In the genomic region with DNA sequence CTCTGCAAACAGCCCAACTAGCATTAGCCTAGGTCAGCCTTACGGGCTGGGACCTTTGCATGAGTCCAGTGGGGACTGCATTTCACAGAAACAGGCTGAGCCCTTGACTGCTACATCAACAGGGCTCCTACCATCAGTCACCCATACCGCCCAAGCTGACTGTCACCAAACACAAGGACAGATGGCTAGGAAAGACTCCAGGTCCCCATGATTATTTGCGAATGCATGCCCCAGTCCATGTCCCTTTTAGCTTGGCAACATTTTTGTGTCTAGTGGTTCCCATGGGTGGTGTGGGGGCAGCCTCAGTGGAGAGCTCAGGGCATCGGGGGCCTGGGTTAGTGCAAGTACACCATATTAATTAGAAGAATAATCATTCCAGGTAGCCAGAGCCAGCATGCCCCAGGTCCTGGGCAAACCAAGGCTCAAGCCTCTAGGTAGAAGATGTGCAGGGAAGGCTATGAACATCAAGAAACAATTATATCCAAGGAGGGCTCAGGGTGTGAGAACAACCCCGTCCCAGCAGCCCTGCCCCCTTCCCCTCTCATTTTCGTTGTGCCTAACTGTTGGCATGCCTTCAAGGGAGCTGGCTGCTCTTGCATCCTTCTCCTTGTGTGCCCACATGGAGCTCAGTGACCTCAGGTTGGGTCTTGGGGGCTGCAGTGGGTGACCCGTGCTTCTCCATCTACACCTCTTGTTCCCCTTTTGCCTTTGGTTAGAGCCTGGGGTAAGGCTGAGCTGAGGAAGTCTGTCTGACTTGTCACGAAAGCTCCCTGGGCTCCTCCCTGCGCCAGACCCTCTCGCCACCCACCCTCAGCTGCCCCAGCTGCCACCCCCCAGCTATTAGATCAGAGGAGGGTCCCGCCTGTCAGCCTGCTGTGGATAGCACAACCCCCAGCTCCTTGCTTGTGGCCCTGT, we compare ENCODE assay signal across 9 mouse cellular contexts. TPM values are rescaled to one million over a fixed set of nuclear protein-coding genes. Genes with fewer than 3 reads are reported as not detected.
DNase-seq lines count a peak whose midpoint lies in the region; ATAC-seq and TF ChIP-seq lines count a peak whose summit lies in the region.
"Had no signal": no experiment of that assay in that cellular context is flagged by ENCODE, and none has a peak within 500 bp of the region (broad histone marks: within the 10 kb centered on the region; RNA-seq: fewer than 3 reads in every experiment).

No protein-coding gene starts in this region.

- H3K4me2 ChIP-seq in heart, embryonic 16.5 days (ENCODE audit: low read depth, low read length): peak overlapping the region; percentile 99
- peak overlapping the region; percentile 83 for H3K4me2 ChIP-seq in forebrain, postnatal 0 days (ENCODE audit: low read depth)

- H3K27me3 ChIP-seq in heart, embryonic 16.5 days (ENCODE audit: control insufficient read depth, insufficient read depth, low read length): no peaks in the 10 kb centered on the region
- H3K27me3 ChIP-seq in forebrain, postnatal 0 days (ENCODE audit: insufficient read depth, low read length): no peaks in the 10 kb centered on the region
- no peaks in the 10 kb centered on the region for H3K27me3 ChIP-seq in midbrain, embryonic 10.5 days (ENCODE audit: low read depth, poor library complexity, severe bottlenecking)

- peak overlapping the region; percentile 93 for H3K9ac ChIP-seq in heart, embryonic 16.5 days (ENCODE audit: low read length)
- H3K9ac ChIP-seq in forebrain, postnatal 0 days: peak overlapping the region; percentile 97

- DNase-seq in heart, postnatal 25 days (ENCODE audit: low spot score): no peak
- DNase-seq in cerebellum, adult 8-10 months: peak; percentile 53
- no peak for DNase-seq in forebrain, postnatal 0 days
- DNase-seq in midbrain, embryonic 10.5 days (ENCODE audit: low spot score): no peak
- DNase-seq in urinary bladder, postnatal 25 days (ENCODE audit: low spot score): no peak
- no peak for DNase-seq in spleen, postnatal 14 days (ENCODE audit: low spot score in 2 of 2)
- no peak for DNase-seq in thymus, postnatal 14 days
- DNase-seq: lung, postnatal 36 days had no signal

- ATAC-seq in heart, embryonic 16.5 days (replicated peaks; ENCODE audit: extremely low read depth, insufficient read depth, low FRiP score): no peak
- ATAC-seq in forebrain, postnatal 0 days: no peak

- peaks cover 9% of the 10 kb centered on the region for H3K36me3 ChIP-seq in heart, embryonic 16.5 days (ENCODE audit: control insufficient read depth, insufficient read depth)
- H3K36me3 ChIP-seq in forebrain, postnatal 0 days (ENCODE audit: insufficient read depth): peaks cover 18% of the 10 kb centered on the region
- H3K36me3 ChIP-seq in midbrain, embryonic 10.5 days: peaks cover 27% of the 10 kb centered on the region

- H3K9me3 ChIP-seq in heart, embryonic 16.5 days (replicated peaks; ENCODE audit: control insufficient read depth, low read length): no peaks in the 10 kb centered on the region
- no peaks in the 10 kb centered on the region for H3K9me3 ChIP-seq in forebrain, postnatal 0 days (ENCODE audit: low read length)
- H3K9me3 ChIP-seq in midbrain, embryonic 10.5 days (replicated peaks): no peaks in the 10 kb centered on the region

- no peak for TF ChIP-seq CTCF in forebrain, postnatal 0 days (IDR thresholded peaks at IDR 0.05; ENCODE audit: low read depth)

- intact Hi-C loops in heart, postnatal 25 days (cut with DNase I): no loop called here

- H3K4me3 ChIP-seq in heart, embryonic 16.5 days (ENCODE audit: low read length): 0 out of 2 replicates have a peak overlapping the region, but pooled peaks have one; percentile 89
- peak overlapping the region; percentile 86 for H3K4me3 ChIP-seq in forebrain, postnatal 0 days (ENCODE audit: low read depth, low read length)
- H3K4me3 ChIP-seq in midbrain, embryonic 10.5 days: peak overlapping the region; percentile 93

- H3K27ac ChIP-seq in heart, embryonic 16.5 days (ENCODE audit: low read length): no peak overlapping the region
- no peak overlapping the region for H3K27ac ChIP-seq in forebrain, postnatal 0 days (ENCODE audit: low read depth, low read length)
- H3K27ac ChIP-seq in midbrain, embryonic 10.5 days (replicated peaks): peak overlapping the region; percentile 96

- peaks cover 19% of the 10 kb centered on the region for H3K4me1 ChIP-seq in heart, embryonic 16.5 days (ENCODE audit: control insufficient read depth, insufficient read depth, low read length)
- peaks cover 10% of the 10 kb centered on the region; the same call in 1 of the 2 replicates for H3K4me1 ChIP-seq in forebrain, postnatal 0 days (ENCODE audit: insufficient read depth)
- peaks cover 43% of the 10 kb centered on the region for H3K4me1 ChIP-seq in midbrain, embryonic 10.5 days

- 82% methylated on average over 11 of the region's 11 CpGs for WGBS in heart, embryonic 16.5 days
- 86% methylated on average over 11 of the region's 11 CpGs for WGBS in forebrain, postnatal 0 days
- 86% methylated on average over 11 of the region's 11 CpGs for WGBS in midbrain, embryonic 10.5 days

RNA-seq across cellular contexts. Expression of a gene that starts 1.4 kb away (rescaled TPM):
- 23.1 and 24.9 TPM in 2 replicates for polyA plus RNA-seq in heart, embryonic 16.5 days (2015; fragmentation: Nextera tagmentation; extraction: Ambion mirVana)
- total RNA-seq in heart, postnatal 25 days (2021): 10 to 100 TPM; 20.0 to 21.8 TPM
- 32.2 and 39.8 TPM in 2 replicates for total RNA-seq in forebrain, postnatal 0 days (2014; rRNA removed)
- polyA plus RNA-seq in forebrain, postnatal 0 days (2015; fragmentation: Nextera tagmentation; extraction: Ambion mirVana): 28.8 and 33.2 TPM in 2 replicates
- polyA plus RNA-seq in midbrain, embryonic 10.5 days (2016; fragmentation: Nextera tagmentation; extraction: Ambion mirVana): 35.1 and 39.2 TPM in 2 replicates

RNA-seq across cellular contexts. Expression of a gene that starts 7.4 kb away (rescaled TPM):
- polyA plus RNA-seq in heart, embryonic 16.5 days (2015; fragmentation: Nextera tagmentation; extraction: Ambion mirVana): 1.0 and 1.2 TPM in 2 replicates
- total RNA-seq in heart, postnatal 25 days (2021): 1 to 10 TPM; 1.8 to 1.9 TPM
- total RNA-seq in forebrain, postnatal 0 days (2014; rRNA removed): 4.0 and 4.1 TPM in 2 replicates
- 0.84 and 1.8 TPM in 2 replicates for polyA plus RNA-seq in forebrain, postnatal 0 days (2015; fragmentation: Nextera tagmentation; extraction: Ambion mirVana)
- polyA plus RNA-seq in midbrain, embryonic 10.5 days (2016; fragmentation: Nextera tagmentation; extraction: Ambion mirVana): 0.77 and 1.9 TPM in 2 replicates

RNA-seq across cellular contexts. Expression of a gene that starts 27.1 kb away (rescaled TPM):
- 14.8 and 18.5 TPM in 2 replicates for polyA plus RNA-seq in heart, embryonic 16.5 days (2015; fragmentation: Nextera tagmentation; extraction: Ambion mirVana)
- total RNA-seq in heart, postnatal 25 days (2021): 10 to 100 TPM in 1 of 2 experiments, 1 to 10 TPM in 1; 8.9 to 11.2 TPM
- total RNA-seq in forebrain, postnatal 0 days (2014; rRNA removed): 56.7 and 58.6 TPM in 2 replicates
- 14.9 and 19.1 TPM in 2 replicates for polyA plus RNA-seq in forebrain, postnatal 0 days (2015; fragmentation: Nextera tagmentation; extraction: Ambion mirVana)
- 32.5 and 34.4 TPM in 2 replicates for polyA plus RNA-seq in midbrain, embryonic 10.5 days (2016; fragmentation: Nextera tagmentation; extraction: Ambion mirVana)

RNA-seq across cellular contexts. Expression of a gene that starts 35.8 kb away (rescaled TPM):
- polyA plus RNA-seq in heart, embryonic 16.5 days (2015; fragmentation: Nextera tagmentation; extraction: Ambion mirVana): 81.4 and 86.0 TPM in 2 replicates
- 10 to 100 TPM; 49.1 to 50.1 TPM for total RNA-seq in heart, postnatal 25 days (2021)
- 160 and 179 TPM in 2 replicates for total RNA-seq in forebrain, postnatal 0 days (2014; rRNA removed)
- 146 and 152 TPM in 2 replicates for polyA plus RNA-seq in forebrain, postnatal 0 days (2015; fragmentation: Nextera tagmentation; extraction: Ambion mirVana)
- polyA plus RNA-seq in midbrain, embryonic 10.5 days (2016; fragmentation: Nextera tagmentation; extraction: Ambion mirVana): 128 and 132 TPM in 2 replicates

RNA-seq across cellular contexts. Expression of a gene that starts 35.8 kb away (rescaled TPM):
- polyA plus RNA-seq in heart, embryonic 16.5 days (2015; fragmentation: Nextera tagmentation; extraction: Ambion mirVana): 118 and 119 TPM in 2 replicates
- 100 to 1,000 TPM; 129 to 130 TPM for total RNA-seq in heart, postnatal 25 days (2021)
- total RNA-seq in forebrain, postnatal 0 days (2014; rRNA removed): 66.0 and 74.3 TPM in 2 replicates
- polyA plus RNA-seq in forebrain, postnatal 0 days (2015; fragmentation: Nextera tagmentation; extraction: Ambion mirVana): 76.1 and 85.7 TPM in 2 replicates
- 156 TPM in 2 replicates for polyA plus RNA-seq in midbrain, embryonic 10.5 days (2016; fragmentation: Nextera tagmentation; extraction: Ambion mirVana)
